Mouse (Mus musculus) CH12.LX (cell line): Measurements from ENCODE around the gene Mtmr12. TPM values are rescaled to one million over a fixed set of nuclear protein-coding genes. Genes with fewer than 3 reads are reported as not detected.

ENCODE experiments used
- DNase-seq: peaks from one replicate; pipeline ENCODE4 v3.0.0-alpha.2; 2013; ENCODE audit errors: extremely low read depth
- H3K27ac ChIP-seq: 2 replicates; pipeline ENCODE4 v1.5.1; 2012; ENCODE audit warnings: low read depth, mild to moderate bottlenecking, control low read depth, moderate library complexity; ENCODE audit not compliant: insufficient read depth
- H3K27me3 ChIP-seq: replicated peaks from 2 replicates; pipeline ENCODE3; 2012; ENCODE audit warnings: inconsistent platforms
- H3K36me3 ChIP-seq, 2 experiments: replicated peaks in 1 of 2; 2 replicates each; pipeline versions ENCODE3 to v1.6.1; 2012; ENCODE audit warnings: inconsistent platforms in 1 of 2, low read length in 1 of 2, mild to moderate bottlenecking in 1 of 2, mixed read lengths in 1 of 2, moderate library complexity in 1 of 2; ENCODE audit not compliant: control insufficient read depth in 1 of 2, insufficient read depth in 1 of 2
- H3K4me1 ChIP-seq, 2 experiments: 2 replicates each; pipeline ENCODE4 v1.6.1; 2012; ENCODE audit warnings: inconsistent platforms in 1 of 2, moderate library complexity in 1 of 2; ENCODE audit not compliant: insufficient read depth in 2 of 2, control insufficient read depth in 1 of 2
- H3K4me2 ChIP-seq: 2 replicates; pipeline ENCODE4 v1.6.1; 2012; ENCODE audit warnings: low read depth, mild to moderate bottlenecking, control low read depth; ENCODE audit not compliant: poor library complexity, insufficient read depth, severe bottlenecking
- H3K4me3 ChIP-seq, 3 experiments: fragments of 150-350 bp in 1 of 3; sonication (generic) in 1 of 3; replicated peaks in 1 of 3; 2 replicates each; pipeline versions ENCODE3 to v1.5.1; 2011 to 2012; ENCODE audit warnings: low read depth in 2 of 3, low read length in 2 of 3, mild to moderate bottlenecking in 2 of 3, moderate library complexity in 2 of 3, control low read depth in 1 of 3, improper control_type of control experiment in 1 of 3, inconsistent platforms in 1 of 3, mixed read lengths in 1 of 3; ENCODE audit not compliant: poor library complexity in 1 of 3
- H3K79me2 ChIP-seq: replicated peaks from 2 replicates; pipeline ENCODE4 v1.6.1; 2012; ENCODE audit warnings: mild to moderate bottlenecking, moderate library complexity; ENCODE audit not compliant: control insufficient read depth, poor library complexity, insufficient read depth, severe bottlenecking; ENCODE audit errors: extremely low read depth
- H3K9ac ChIP-seq: 2 replicates; pipeline ENCODE4 v1.6.1; 2012; ENCODE audit warnings: low read depth, mild to moderate bottlenecking, control low read depth, moderate library complexity; ENCODE audit not compliant: insufficient read depth
- H3K9me3 ChIP-seq: replicated peaks from 2 replicates; pipeline ENCODE3; 2012; ENCODE audit warnings: low read length, inconsistent platforms, mixed read lengths
- BHLHE40 ChIP-seq: IDR thresholded peaks from 2 replicates; pipeline ENCODE4 v1.6.1; 2011; ENCODE audit warnings: mild to moderate bottlenecking, low read depth, low read length, improper control_type of control experiment
- ELF1 ChIP-seq: IDR thresholded peaks from 2 replicates; pipeline ENCODE4 v1.6.1; 2014; ENCODE audit warnings: low read depth, mild to moderate bottlenecking, inconsistent platforms, low read length, improper control_type of control experiment
- IRF4 ChIP-seq: IDR thresholded peaks from 2 replicates; pipeline ENCODE4 v1.6.1; 2014; ENCODE audit warnings: low read depth, mild to moderate bottlenecking, inconsistent platforms, low read length, improper control_type of control experiment
- JUN ChIP-seq: IDR thresholded peaks from 2 replicates; pipeline ENCODE4 v1.6.1; 2011; ENCODE audit warnings: low read depth, mild to moderate bottlenecking, low read length, improper control_type of control experiment, moderate library complexity; ENCODE audit not compliant: insufficient read depth
- JUND ChIP-seq: conservative IDR thresholded peaks from 2 replicates; pipeline ENCODE4 v1.6.1; 2011; ENCODE audit warnings: low read depth, low read length, improper control_type of control experiment
- KAT2A ChIP-seq: IDR thresholded peaks from 2 replicates; pipeline ENCODE4 v1.6.1; 2012; ENCODE audit warnings: low read length, improper control_type of control experiment, inconsistent platforms; ENCODE audit not compliant: insufficient replicate concordance
- MAX ChIP-seq: IDR thresholded peaks from 2 replicates; pipeline ENCODE4 v1.6.1; 2011; ENCODE audit warnings: low read length, improper control_type of control experiment
- MEF2A ChIP-seq: IDR thresholded peaks from 2 replicates; pipeline ENCODE4 v1.6.1; 2014; ENCODE audit warnings: low read depth, mild to moderate bottlenecking, inconsistent platforms, low read length, improper control_type of control experiment, borderline replicate concordance
- MYC ChIP-seq: IDR thresholded peaks from 2 replicates; pipeline ENCODE4 v1.6.1; 2011; ENCODE audit warnings: low read depth, mild to moderate bottlenecking, improper control_type of control experiment, low read length
- POLR2A ChIP-seq: IDR thresholded peaks from 2 replicates; pipeline ENCODE4 v1.6.1; 2011; ENCODE audit warnings: low read depth, mild to moderate bottlenecking, improper control_type of control experiment, low read length
- SIN3A ChIP-seq: IDR thresholded peaks from 2 replicates; pipeline ENCODE4 v1.6.1; 2012; ENCODE audit warnings: low read length, improper control_type of control experiment, inconsistent platforms
- SMC3 ChIP-seq: IDR thresholded peaks from 2 replicates; pipeline ENCODE4 v1.6.1; 2011; ENCODE audit warnings: low read depth, low read length, improper control_type of control experiment
- UBTF ChIP-seq: IDR thresholded peaks from 2 replicates; pipeline ENCODE4 v1.6.1; 2012; ENCODE audit warnings: low read depth, mild to moderate bottlenecking, inconsistent platforms, low read length, improper control_type of control experiment, moderate library complexity
- USF1 ChIP-seq: IDR thresholded peaks from 2 replicates; pipeline ENCODE4 v1.6.1; 2014; ENCODE audit warnings: low read depth, mild to moderate bottlenecking, inconsistent platforms, low read length, improper control_type of control experiment
- USF2 ChIP-seq: conservative IDR thresholded peaks from 2 replicates; pipeline ENCODE4 v1.6.1; 2011; ENCODE audit warnings: low read depth, low read length, improper control_type of control experiment
- ZC3H11A ChIP-seq: IDR thresholded peaks from 2 replicates; pipeline ENCODE4 v1.6.1; 2012; ENCODE audit warnings: low read depth, mild to moderate bottlenecking, inconsistent platforms, low read length, improper control_type of control experiment
- dilution Hi-C: fragments of 300-500 bp; cut with MboI; formaldehyde crosslinking; loops from 2 replicates; pipeline ENCODE4 v1.14.3; 2020; ENCODE audit warnings: low sequenced_read_pairs; ENCODE audit not compliant: extremely low pct_unique_long_range_greater_than_20kb, extremely low pct_ligation_motif_present
- in situ Hi-C: fragments of 300-500 bp; cut with MboI; formaldehyde crosslinking; loops from 3 replicates; pipeline ENCODE4 v1.14.3; 2019; ENCODE audit warnings: low sequenced_read_pairs, low pct_ligation_motif_present, low pct_unique_long_range_greater_than_20kb, mixed read lengths
- polyA plus RNA-seq: library from polyadenylated mRNA; unstranded; fragments of >175 nt; gene quantifications from 2 replicates; pipeline ENCODE4 v1.2.1, GENCODE M21; 2012; ENCODE audit warnings: low read depth; ENCODE audit not compliant: insufficient read length
- total RNA-seq, 2 experiments: library from RNA; depleted of rRNA; stranded (reverse); fragments of 300-350 nt in 1 of 2; fragments of >200 nt in 1 of 2; gene quantifications; 2 replicates each; pipeline ENCODE4 v1.2.3; 2012 to 2014

Mtmr12 gene
- total and polyA plus RNA-seq, 3 experiments: 8.2 to 16.3 (median 12.3) TPM

GRCm38 (mm10) chr15:12301771-12302170, 96.9 kb downstream of the Mtmr12 start:
- Histone ChIP-seq H3K79me2 (no peaks in the 10 kb centered on the region), H3K27me3 (no peaks in the 10 kb centered on the region), H3K27ac (no peak overlapping the region), H3K4me1 (peaks cover 6 to 20% of the 10 kb centered on the region in 2 experiments), H3K9ac (no peak overlapping the region), H3K4me2 (no peak overlapping the region), H3K4me3 (no peak overlapping the region), H3K36me3 (no peaks in the 10 kb centered on the region), H3K9me3 (peaks cover 4% of the 10 kb centered on the region)
- dilution Hi-C loops (no loop called here), in situ Hi-C loops (no loop called here)
- TF ChIP-seq BHLHE40 (no peak), MYC (no peak), JUND (no peak), IRF4 (no peak), MAX (no peak), ZC3H11A (no peak), SMC3 (no peak), USF2 (no peak), SIN3A (no peak), UBTF (no peak)
- DNase-seq: peak; percentile 35

GRCm38 (mm10) chr15:12306188-12307071, 101.6 kb downstream of the Mtmr12 start:
- no peak overlapping the region for H3K4me3 ChIP-seq
- H3K4me2 ChIP-seq: no peak overlapping the region
- peaks cover 4% of the 10 kb centered on the region for H3K9me3 ChIP-seq
- in situ Hi-C loops (no loop called here), dilution Hi-C loops (no loop called here)
- H3K4me1 ChIP-seq: peaks cover 6 to 15% of the 10 kb centered on the region in 2 experiments
- no peak overlapping the region for H3K27ac ChIP-seq
- no peak for DNase-seq
- H3K79me2 ChIP-seq: no peaks in the 10 kb centered on the region
- no peaks in the 10 kb centered on the region for H3K36me3 ChIP-seq
- TF ChIP-seq IRF4 (no peak), JUND (no peak), POLR2A (no peak), ELF1 (no peak), USF2 (no peak), USF1 (no peak), MEF2A (no peak), JUN (no peak), KAT2A (no peak), UBTF (no peak)
- H3K27me3 ChIP-seq: no peaks in the 10 kb centered on the region
- H3K9ac ChIP-seq: no peak overlapping the region
